Mouse (Mus musculus) kidney, postnatal 25 days (tissue): ENCODE data around the gene Rpa1.
"Not testable (repeated sequence)": the region's sequence is repeated elsewhere in the genome, so short reads cannot be mapped to it uniquely, and the experiment has no call there.

ENCODE experiments used
- DNase-seq, 2 experiments: peaks; one replicate each; pipeline ENCODE4 v3.0.0; 2021; ENCODE audit warnings: mixed read lengths in 2 of 2

Rpa1 gene

DNA sequence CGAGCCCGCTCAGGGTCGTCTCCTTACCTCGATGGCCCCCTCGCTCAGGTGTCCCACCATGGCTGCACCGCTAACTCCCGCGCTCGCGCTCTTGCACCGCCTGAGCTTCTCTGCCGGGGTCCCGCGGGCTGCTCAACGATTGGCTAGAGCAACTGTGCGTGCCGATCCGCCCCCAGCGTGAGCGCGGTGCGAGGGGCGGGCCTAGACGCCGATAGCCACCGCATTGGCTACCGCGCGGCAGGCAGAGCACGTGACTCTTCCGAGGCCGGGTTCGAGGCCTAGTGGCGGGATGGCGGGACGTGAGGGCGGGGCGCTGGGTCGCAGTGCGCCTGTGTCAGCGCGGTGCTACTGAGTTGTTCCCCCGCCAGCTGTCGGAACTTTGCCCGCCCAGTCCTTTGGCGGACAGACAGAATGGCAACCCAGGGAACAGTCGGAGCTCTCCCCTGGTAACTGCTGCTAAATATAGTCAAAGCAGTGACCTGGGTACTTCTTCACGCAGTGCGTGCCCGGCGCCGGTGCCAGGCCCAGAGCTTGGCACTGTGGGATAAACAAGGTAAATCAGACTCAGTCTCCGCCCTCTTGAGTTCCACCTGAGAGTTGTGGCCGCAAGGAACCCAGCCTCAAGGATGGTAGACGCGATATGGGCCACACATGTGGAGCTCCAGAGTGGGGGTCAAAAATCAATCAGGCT, at the start of gene Rpa1, which contains the start of gene Smyd4:
Gene Rpa1, minus strand, starts transcription at position 126 of the 691 bp plus-strand sequence.
Gene Smyd4, plus strand, starts transcription at position 235 of the 691 bp plus-strand sequence.
- DNase-seq: peak; percentile 94 to 99

DNA sequence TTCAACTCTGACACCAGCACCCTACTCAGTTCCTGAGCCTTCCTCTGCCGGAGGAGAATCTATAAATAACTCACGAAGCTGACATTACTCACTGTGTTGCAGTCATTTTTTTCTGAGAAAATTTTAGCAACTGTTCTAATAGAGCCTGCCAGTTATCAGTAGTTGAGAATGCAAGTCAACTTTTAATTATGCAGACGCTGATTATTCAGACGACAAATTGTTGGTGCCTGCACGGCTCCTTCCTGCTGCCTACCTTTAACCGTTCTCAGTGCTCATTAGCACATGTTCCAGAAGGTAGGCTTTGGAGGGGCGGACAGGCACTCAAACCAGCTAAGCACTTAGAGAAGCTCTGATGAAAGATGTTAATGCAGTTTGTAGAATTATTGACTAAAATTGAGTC, 49.3 kb upstream of the Rpa1 start:
- DNase-seq: no peak

DNA sequence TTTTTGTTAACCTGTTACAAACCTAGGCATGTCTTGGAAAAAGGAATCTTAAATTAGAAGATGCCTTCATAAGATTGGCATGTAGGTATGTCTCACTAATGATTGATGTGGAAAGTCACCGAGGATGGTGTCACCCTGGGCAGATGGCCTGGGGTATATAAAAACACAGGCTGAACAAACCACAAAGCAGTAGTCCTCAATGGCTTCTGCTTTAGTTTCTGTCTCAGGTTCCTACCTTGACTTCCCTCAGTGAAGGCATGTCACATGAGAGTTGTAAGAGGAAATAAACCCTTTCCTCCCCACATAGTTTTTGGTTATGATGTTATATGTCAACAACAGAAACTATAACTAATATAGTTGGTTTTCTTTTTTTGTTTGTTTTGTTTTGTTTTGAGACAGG, 47.5 kb upstream of the Rpa1 start:
- DNase-seq: no peak

DNA sequence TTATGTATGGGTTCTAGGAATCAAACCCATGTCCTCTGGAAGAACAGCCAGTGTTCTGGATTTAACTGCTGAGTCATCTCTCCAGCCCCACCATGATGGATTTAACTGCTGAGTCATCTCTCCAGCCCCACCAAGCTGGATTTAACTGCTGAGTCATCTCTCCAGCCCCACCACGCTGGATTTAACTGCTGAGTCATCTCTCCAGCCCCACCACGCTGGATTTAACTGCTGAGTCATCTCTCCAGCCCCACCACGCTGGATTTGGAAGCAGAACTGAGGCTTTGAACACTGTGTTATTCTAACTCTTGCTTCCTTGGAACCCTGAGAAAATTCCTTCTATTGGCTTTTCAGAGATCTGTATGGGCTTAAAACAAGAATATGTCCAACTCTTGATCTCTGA, 35.4 kb upstream of the Rpa1 start:
- not testable (repeated sequence) for DNase-seq

DNA sequence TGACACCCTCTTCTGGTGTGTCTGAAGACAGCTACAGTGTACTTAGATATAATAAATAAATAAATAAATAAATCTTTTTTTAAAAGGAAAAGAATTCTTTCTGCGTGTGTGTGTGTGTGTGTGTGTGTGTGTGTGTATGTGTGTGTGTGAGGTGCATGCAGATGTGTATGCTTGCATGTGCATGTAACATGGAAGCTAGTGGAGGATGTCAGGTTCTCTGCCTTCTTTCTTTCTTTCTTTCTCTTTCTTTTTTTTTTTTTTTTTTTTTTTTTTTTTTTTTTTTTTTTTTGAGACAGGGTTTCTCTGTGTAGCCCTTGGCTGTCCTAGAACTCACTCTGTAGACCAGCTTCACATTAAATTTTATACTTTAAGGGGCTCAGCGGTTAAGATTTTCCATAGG, 30.7 kb upstream of the Rpa1 start:
- DNase-seq: not testable (repeated sequence)

DNA sequence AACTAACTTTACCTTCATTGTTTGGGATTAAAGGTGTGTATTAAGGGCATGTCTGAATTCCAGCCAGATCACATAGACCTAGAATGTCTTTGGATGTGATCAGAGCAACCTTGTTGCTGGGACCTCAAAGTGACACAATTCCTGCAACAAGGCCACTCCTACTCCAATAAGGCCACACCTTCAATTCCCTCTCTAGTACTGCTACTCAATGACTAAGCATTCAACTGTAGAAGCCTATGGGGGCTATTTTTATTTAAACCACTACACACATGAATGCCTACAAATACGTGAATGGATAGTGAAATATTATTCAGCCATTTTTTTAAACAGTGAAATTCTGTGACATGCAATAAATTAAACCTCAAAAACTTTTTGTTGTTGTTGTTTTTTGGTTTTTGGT, 29.0 kb upstream of the Rpa1 start:
- no peak for DNase-seq

DNA sequence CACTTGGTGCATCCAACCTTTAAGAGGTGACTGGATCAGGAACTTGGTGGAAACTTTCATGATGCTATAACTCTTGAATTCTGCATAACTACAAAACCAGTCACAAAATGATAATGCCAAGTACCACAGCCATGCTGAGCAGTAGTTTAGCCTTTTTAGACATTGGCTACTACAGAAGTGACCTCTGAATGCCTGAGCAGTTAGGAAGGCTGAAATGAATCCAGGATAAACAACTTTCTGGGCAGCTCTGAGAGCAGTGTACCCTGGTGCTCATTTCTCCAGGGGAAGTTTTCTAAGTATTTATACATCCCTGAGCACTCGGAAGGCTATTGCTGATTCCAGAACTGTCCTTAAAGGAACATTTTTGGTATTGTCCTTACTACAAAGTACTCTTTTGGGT, 7.4 kb upstream of the Rpa1 start:
- DNase-seq: no peak

DNA sequence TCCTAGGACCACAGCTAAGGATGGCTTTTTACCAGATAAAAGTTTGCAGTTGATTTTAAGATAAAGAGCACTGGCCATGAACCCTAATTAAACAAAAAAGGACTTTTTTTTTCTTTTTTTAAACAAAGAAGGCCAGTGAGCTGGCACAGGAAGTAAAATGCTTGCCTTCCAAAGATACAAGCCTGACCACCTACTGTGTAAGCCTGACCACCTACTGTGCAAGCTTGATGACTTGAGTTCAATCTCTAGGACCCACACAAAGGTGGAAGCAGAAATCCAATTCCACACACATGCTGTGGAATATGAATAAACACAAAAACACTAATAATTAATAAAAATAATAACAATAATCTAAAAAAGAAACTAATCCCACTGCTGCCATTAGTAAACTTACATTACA, 3.1 kb upstream of the Rpa1 start:
- DNase-seq: no peak

DNA sequence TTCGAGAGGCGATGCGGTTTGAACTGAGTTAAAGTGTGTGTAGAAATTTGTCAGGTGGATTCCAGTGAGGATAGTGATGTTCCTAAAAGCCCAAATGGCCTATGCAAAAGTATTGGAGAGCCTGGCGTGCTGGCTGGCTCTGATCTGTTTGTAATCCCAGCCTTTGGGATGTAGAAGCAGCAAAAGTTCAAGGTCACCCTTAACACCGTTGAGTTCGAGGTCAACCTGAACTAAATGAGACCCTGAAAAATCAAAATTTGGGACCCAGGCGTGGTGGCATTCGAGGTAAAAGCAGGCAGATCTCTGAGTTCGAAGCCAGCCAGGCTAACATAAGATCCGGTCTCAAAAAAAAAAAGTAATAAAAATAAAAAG, 752 bp upstream of the Rpa1 start:
- DNase-seq: no peak

DNA sequence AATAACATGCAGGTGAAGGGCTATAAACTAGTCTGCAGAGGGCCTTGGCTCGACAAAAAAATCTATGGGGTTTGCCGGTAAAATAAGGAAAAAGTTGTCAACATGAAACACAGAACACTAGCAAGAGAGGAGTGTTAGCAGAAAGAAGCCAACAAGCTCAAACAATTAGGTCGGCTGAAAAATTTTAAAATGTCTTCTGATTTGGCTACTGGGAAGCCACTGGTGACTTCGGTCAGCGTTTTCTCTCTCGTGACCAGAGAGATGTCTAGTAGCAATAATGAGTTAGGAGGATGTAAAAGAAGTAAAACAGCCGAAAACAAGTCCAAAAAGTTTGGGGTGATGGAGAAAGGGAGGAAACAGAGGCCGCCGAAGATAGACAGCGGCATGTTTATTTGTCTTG, 528 bp downstream of the Rpa1 start:
- DNase-seq: no peak

DNA sequence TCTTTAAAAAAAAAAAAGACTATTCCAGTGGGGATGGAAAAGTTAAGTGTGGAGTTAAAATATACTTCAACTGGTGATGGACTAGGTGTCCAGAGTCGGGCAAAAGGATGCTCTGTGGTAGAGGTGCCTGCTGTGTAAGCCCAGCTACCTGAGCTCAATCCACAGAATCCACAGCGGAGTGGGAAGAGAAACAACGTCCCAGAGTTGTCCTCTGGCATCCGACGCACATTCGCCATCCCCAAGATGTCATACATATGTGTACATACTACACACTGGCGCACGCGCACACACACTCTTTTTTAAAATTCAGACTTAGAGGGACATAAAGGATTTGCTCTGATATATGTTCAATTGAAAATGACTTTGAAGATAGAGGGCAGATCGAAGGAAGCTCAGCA, 937 bp downstream of the Rpa1 start:
- no peak for DNase-seq

DNA sequence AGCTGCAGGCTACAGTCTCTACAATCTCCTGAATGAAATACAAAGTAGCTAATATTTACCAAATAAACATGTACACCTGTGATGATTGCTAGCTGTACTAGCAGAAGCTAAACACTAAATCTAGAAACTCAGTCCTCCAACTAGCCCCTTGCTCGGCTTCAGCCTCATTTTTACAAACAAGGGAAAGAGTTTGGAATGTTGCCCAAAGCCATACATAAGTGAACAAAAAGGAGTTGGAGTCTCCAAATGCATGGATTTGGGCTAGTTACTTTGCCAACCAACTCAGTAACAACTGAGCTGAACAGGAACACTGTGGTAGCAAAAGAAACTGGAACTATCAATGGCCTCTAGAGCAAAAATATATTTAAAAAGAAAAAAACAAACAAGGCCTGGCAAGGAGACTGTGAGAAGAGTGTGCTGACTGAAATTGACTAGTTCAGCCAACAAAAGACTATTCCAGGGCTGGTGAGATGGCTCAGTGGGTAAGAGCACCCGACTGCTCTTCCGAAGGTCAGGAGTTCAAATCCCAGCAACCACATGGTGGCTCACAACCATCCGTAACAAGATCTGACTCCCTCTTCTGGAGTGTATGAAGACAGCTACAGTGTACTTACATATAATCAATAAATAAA, 1.5 kb downstream of the Rpa1 start:
- no peak for DNase-seq

DNA sequence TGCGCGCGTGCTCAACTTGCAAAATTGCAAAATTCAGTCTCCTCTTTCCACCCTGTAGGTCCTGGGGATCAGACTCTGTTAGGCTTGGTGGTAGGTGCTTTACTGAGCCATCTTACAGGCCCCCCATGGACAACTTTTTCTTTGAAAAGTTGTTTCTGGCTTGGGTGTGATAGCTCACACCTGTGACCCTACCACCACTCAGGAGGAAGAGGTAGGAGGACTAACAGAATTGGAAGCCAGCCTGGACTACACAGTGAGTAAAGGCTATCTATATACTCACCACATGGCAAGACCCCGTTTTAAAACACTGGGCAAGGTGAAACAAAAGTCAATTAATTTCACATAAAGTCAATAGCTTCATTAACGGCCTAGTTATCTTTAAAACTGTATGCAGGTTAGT, 3.4 kb downstream of the Rpa1 start:
- no peak for DNase-seq

DNA sequence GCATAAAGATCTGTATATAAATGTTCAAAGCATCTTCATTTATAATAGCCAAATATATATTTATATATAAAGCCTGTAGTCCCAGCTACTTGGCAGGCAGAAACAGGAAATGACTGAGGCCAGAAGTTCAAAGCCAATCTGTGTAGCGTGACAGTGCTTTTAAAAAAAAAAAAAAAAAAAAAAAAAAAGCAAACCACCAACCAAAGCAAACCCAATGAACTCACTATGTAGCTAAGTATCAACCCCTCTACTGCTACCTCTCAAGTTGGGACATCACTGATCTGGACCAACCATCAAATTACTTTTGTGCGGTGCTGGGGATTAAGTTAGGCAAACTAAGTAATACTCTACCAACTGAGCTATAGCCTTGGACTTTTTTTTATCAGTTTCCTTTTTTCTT, 4.0 kb downstream of the Rpa1 start:
- peak in 1 of 2 experiments; percentile 24 for DNase-seq

DNA sequence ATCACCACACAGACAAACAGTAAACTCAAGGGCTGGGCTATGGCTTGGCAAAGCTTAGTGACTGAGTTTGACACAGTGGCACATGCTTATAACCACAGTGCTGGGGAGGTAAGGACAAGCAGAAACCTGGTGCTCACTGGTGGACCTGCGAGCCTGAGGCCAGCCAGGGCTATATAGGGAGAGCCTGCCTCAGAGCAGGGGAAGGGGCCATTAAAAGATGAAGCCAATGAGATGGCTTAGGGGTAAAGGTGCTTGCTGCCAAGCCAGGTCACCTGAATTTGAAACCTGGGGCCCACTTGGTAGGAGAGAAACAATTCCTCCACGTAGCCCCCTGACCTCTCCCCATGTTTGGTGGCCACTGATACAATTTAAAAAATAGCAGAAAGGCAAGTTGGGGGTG, 5.0 kb downstream of the Rpa1 start:
- no peak for DNase-seq

DNA sequence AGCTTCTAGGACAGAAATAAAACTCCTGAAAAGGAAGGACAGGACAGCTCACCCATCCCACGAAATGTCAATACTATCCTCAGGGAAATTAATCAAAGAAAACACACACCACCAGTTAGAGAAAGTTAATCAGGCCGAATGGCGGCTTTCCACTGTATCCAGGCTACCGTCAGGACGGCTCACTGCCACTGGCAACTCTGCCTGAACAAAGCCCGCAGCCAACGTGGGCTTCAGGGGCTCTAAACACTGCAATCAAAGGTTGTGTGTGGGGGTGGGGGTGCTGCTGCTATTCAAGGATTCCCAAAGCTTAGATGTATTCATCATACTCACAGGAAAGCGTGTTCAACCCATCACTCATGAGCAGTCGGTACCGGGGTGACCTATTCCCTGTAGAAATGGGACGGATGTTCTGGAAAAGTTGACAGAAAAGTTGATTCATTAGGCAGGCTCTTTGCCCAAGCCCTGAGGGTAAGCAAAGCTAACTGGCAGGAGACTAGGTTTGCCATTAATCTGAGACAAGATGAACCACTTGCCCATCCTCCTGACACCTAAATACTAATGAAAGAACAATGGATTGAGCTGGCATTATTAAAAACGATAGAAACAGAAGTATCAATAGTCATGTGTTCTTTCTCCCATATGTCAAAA, 7.3 kb downstream of the Rpa1 start:
- no peak for DNase-seq

DNA sequence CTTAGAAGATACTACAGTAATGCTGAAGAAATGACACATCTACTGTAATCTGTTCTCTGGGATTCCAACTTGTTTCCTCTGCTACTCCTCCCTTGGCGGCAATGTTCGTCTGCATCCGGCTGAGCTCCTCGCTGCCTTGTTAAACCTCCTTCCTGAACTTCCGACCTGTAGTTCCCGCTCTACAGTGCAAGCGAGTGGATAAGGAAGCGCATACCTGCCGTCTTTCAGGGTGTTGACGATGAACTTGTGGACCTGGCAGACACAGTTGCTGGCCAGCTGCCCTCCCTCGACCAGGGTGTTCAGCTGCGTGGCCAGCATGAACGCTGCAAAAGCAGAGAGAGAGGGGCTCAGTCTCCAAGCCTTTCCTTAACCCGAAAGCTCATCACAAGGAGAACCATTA, 8.0 kb downstream of the Rpa1 start:
- DNase-seq: peak; percentile 56 to 73

DNA sequence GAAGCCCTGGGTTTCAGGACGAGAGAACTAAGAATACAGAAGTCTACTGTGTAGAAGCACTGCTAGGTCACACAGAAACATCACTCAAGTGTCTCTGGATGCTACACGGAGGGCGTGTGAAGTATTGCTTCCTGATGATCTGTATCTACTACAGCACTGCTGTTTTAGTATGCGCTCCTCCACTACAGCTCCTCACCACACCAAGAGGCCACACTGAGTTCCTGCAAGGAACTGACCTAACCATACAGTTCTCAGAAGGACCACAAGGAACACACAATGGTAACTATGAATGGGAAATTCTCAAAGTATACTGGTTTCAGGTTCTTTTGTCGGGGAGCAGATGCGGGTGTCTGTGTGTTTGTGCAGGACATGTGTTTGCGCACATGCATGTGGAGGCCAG, 10.9 kb downstream of the Rpa1 start:
- DNase-seq: no peak

DNA sequence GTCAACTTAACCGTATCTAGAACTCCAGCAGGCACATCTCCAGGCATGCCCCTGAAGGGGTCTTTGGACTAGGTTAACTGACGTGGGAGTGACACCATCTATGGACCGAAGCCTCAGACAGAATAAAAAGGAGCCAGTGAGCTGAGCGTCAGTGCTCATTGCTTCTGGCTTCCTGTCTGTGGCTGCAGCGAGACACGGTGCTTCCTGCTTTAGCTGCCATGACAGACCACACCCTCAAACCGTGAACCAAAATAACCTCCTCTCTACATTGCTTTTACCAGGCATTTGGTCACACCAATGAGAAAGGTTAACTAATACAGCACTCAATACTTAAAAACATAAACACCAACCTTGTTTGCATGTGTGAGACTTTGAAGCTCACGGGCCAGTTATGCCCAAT, 11.4 kb downstream of the Rpa1 start:
- DNase-seq: no peak

DNA sequence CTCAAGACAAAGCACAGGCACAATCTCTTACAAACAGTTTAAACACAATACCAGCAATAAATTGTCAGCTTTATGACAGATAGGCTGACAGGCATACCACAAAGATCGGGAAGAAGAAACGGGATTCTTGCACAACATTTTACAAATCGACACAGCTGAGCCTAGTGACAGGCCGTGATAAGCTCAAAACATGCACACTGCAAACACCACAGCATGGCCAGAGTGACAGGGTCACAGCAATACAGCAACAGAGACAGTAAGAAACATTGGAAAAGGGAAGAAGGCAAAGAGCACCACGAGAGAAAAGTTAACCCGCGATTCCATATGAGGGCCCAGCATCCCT, 22.2 kb downstream of the Rpa1 start:
- DNase-seq: no peak

DNA sequence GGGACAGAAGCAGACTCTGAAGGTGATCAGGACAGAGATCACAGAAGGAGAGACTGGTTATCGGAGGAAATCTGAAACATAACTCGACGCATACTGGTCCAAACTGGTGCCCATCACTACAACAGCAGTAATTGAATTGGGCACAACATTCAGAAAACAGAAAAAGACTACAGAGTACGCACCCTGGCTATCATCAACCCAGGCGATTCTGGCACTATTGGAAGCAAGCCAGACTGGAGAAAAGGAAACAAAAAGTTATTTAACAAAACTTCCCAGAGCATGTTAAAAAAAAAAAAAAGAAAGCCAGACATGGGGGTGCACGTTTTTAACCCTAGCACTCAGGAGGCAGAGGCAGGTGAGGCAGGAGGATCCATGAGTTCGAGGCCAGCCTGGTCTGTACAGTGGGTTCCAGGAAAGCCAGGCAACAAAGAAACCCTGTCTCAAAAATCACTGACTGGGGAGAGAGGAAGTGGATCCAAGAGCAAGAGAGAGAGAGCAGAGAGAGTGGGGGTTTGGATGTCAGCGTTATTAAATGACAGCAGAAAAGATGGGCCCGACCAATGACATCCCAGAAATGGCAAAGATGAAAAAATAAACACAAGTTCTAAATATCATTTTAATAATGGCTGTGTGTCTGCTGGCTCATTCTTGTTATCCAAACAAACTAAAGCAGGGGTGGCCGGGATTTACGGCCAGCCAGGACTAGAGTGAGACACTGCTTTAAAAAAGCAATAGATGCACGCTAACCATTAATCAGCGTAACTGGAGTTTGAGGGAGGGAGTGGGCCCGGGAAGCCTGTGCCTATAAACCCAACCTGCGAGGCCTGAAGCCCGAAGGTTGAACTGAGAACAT, 22.8 kb downstream of the Rpa1 start:
- no peak for DNase-seq

DNA sequence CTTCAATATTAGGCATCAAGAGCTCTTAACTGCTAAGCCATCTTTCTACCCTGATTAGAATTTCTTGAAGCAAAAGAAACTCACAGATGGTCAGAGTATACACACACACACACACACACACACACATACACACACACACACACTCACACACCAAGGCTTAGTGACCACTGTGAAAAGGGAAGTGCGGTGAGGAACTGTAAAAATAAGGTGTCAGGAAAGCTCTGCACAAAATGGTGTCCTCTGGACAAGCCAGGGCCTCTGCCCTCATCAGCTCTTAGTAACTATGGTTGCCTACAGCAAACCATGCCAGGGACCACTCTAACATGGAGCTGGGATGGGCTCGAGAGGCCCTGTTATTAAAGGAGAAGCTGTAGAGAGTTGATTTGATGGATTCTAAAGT, 23.7 kb downstream of the Rpa1 start:
- DNase-seq: no peak

DNA sequence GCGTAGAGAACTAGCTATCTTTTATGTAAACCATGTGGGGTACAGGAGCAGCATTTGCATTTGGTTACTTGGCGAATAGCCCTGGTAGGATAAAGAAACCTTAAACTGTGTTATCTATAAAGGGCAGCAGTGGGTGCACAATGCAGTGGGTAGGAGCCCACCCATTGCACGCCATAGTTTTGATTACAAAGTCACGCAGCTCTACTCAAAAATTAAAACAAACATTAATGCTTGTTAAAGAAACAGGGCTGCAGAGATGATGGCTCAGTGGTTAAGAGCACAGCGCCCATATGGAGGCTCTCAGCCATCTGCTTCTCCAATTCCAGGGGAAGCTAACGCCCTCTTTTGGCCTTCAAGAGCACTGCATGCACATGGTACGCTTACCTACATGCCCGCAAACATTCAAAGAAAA, 24.8 kb downstream of the Rpa1 start:
- no peak for DNase-seq

DNA sequence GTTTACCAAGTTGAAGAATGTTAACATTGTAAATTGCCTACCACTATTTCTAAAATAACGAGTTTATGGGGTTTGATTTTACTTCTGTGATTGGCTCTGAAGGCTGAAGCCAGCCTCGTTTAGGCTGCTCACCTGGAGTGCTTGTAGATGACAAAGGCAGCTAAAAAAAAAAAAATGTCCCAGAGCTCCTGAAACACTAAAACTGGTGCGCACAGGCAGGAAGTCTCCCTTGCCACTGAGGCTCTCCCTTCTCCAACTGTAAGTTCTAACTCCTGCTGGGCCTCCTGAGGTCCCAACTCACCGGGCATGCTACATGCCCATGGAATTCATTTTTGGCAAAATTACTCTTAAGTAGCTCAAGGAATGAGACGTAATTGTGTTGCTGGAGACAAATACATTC, 28.9 kb downstream of the Rpa1 start:
- DNase-seq: no peak
